ENCODE assay signal across 7 mouse cellular contexts in genomic region chr7:79272789-79273718, GRCm38 (mm10). TPM values are rescaled to one million over a fixed set of nuclear protein-coding genes. Genes with fewer than 3 reads are reported as not detected.
A peak's percentile ranks its signal among the peaks of the same experiment; 100 is the strongest.
DNase-seq lines count a peak whose midpoint lies in the region; ATAC-seq lines count a peak whose summit lies in the region.

Gene Abhd2 (plus strand): TSS chr7:79273199.

- peak; percentile 100 for DNase-seq in adrenal gland, postnatal 25 days
- DNase-seq in heart, adult 11 months = peak; percentile 100
- peak; percentile 100 for DNase-seq in kidney, adult 18-20 months
- peak; percentile 100 for DNase-seq in limb, embryonic 11.5 days (ENCODE audit: low spot score)
- peak; percentile 99 for DNase-seq in midbrain, embryonic 14.5 days
- peak; percentile 99 to 100 for DNase-seq in spleen, adult 18-20 months

- peaks cover 36% of the 10 kb centered on the region for H3K4me1 ChIP-seq in embryonic facial prominence, embryonic 12.5 days
- peaks cover 13% of the 10 kb centered on the region; the same call in 1 of the 2 replicates for H3K4me1 ChIP-seq in limb, embryonic 11.5 days (ENCODE audit: control insufficient read depth, insufficient read depth, low read length)
- peaks cover 35% of the 10 kb centered on the region for H3K4me1 ChIP-seq in midbrain, embryonic 14.5 days (ENCODE audit: control insufficient read depth, insufficient read depth, low read length)

- H3K36me3 ChIP-seq in embryonic facial prominence, embryonic 12.5 days = no peaks in the 10 kb centered on the region
- no peaks in the 10 kb centered on the region for H3K36me3 ChIP-seq in limb, embryonic 11.5 days (ENCODE audit: control insufficient read depth, insufficient read depth, low read length)
- H3K36me3 ChIP-seq in midbrain, embryonic 14.5 days (ENCODE audit: control insufficient read depth, insufficient read depth, low read length) = no peaks in the 10 kb centered on the region

- peak; percentile 100 for ATAC-seq in embryonic facial prominence, embryonic 12.5 days (ENCODE audit: insufficient number of reproducible peaks, insufficient read depth, low FRiP score, low TSS enrichment)
- ATAC-seq in limb, embryonic 11.5 days (ENCODE audit: insufficient number of reproducible peaks, low FRiP score, low TSS enrichment, low read depth) = peak; percentile 100
- peak; percentile 100 for ATAC-seq in midbrain, embryonic 14.5 days (ENCODE audit: low FRiP score, low TSS enrichment)

- peak within 1 kb of the TSS; percentile 83 for H3K4me3 ChIP-seq in embryonic facial prominence, embryonic 12.5 days
- peak within 1 kb of the TSS; percentile 67 for H3K4me3 ChIP-seq in limb, embryonic 11.5 days (ENCODE audit: low read depth, low read length)
- H3K4me3 ChIP-seq in midbrain, embryonic 14.5 days (replicated peaks; ENCODE audit: low read depth, low read length) = peak within 1 kb of the TSS; percentile 86

- peak within 1 kb of the TSS; percentile 83 for H3K9ac ChIP-seq in embryonic facial prominence, embryonic 12.5 days
- peak within 1 kb of the TSS; percentile 79 for H3K9ac ChIP-seq in limb, embryonic 11.5 days (ENCODE audit: low read length)
- peak within 1 kb of the TSS; percentile 85 for H3K9ac ChIP-seq in midbrain, embryonic 14.5 days (replicated peaks; ENCODE audit: low read length)

- H3K27ac ChIP-seq in embryonic facial prominence, embryonic 12.5 days = peak within 1 kb of the TSS; percentile 74
- peak within 1 kb of the TSS; percentile 30; the same call in 1 of the 2 replicates for H3K27ac ChIP-seq in limb, embryonic 11.5 days (replicated peaks; ENCODE audit: low read depth, low read length)
- peak within 1 kb of the TSS; percentile 84 for H3K27ac ChIP-seq in midbrain, embryonic 14.5 days (replicated peaks; ENCODE audit: low read depth, low read length)

- H3K9me3 ChIP-seq in embryonic facial prominence, embryonic 12.5 days = no peaks in the 10 kb centered on the region
- no peaks in the 10 kb centered on the region for H3K9me3 ChIP-seq in limb, embryonic 11.5 days (ENCODE audit: control insufficient read depth, low read length)
- H3K9me3 ChIP-seq in midbrain, embryonic 14.5 days (ENCODE audit: control insufficient read depth, low read length) = no peaks in the 10 kb centered on the region

- peak within 1 kb of the TSS; percentile 72 for H3K4me2 ChIP-seq in embryonic facial prominence, embryonic 12.5 days (replicated peaks)
- peak within 1 kb of the TSS; percentile 80 for H3K4me2 ChIP-seq in limb, embryonic 11.5 days (ENCODE audit: low read depth, severe bottlenecking)
- peak within 1 kb of the TSS; percentile 87 for H3K4me2 ChIP-seq in midbrain, embryonic 14.5 days (ENCODE audit: low read length)

- H3K27me3 ChIP-seq in embryonic facial prominence, embryonic 12.5 days = no peaks in the 10 kb centered on the region
- no peaks in the 10 kb centered on the region for H3K27me3 ChIP-seq in limb, embryonic 11.5 days (ENCODE audit: control insufficient read depth, insufficient read depth, low read length)
- H3K27me3 ChIP-seq in midbrain, embryonic 14.5 days (ENCODE audit: control insufficient read depth, insufficient read depth, low read length) = no peaks in the 10 kb centered on the region

- WGBS in embryonic facial prominence, embryonic 12.5 days = under 1% methylated on average over 54 of the region's 54 CpGs
- whole genome bisulfite sequencing in limb, embryonic 11.5 days = under 1% methylated on average over 54 of the region's 54 CpGs
- WGBS in midbrain, embryonic 14.5 days = under 1% methylated on average over 54 of the region's 54 CpGs

RNA-seq across cellular contexts. Expression of gene Abhd2, which starts in this region (rescaled TPM):
- total RNA-seq in adrenal gland, postnatal 25 days (2021) = 1,323 and 1,340 TPM in 2 replicates
- polyA plus RNA-seq in embryonic facial prominence, embryonic 12.5 days (2016; fragmentation: Nextera tagmentation; extraction: Ambion mirVana) = 11.0 and 11.9 TPM in 2 replicates
- polyA plus RNA-seq in limb, embryonic 11.5 days (2014; fragmentation: Nextera tagmentation; extraction: Ambion mirVana) = 8.8 and 9.8 TPM in 2 replicates
- polyA plus RNA-seq in midbrain, embryonic 14.5 days (2014; fragmentation: Nextera tagmentation; extraction: Ambion mirVana) = 17.8 and 21.5 TPM in 2 replicates

Comparison
In these comparisons a context has a peak if more than half of its experiments do, and no peak if none do; other contexts are left out.
1. Peak in every context shown above with its lines: DNase-seq, ATAC-seq, H3K4me3 ChIP-seq and H3K27ac ChIP-seq.
2. H3K27ac ChIP-seq: peak in every context shown above with its lines; median percentile 84 in midbrain, embryonic 14.5 days; 74 in embryonic facial prominence, embryonic 12.5 days; 30 in limb, embryonic 11.5 days.